In genomic region chr10:21269920-21270319, GRCm38 (mm10) we compare ENCODE assay signal across 21 mouse cellular contexts.
"Had no signal": no experiment of that assay in that cellular context is flagged by ENCODE, and none has a peak within 500 bp of the region (broad histone marks: within the 10 kb centered on the region; RNA-seq: fewer than 3 reads in every experiment).

No protein-coding gene starts in this region.

- H3K27me3 ChIP-seq: midbrain, embryonic 12.5 days; neural tube, embryonic 13.5 days; neural tube, embryonic 15.5 days; stomach, embryonic 15.5 days had no signal

- H3K9ac ChIP-seq: lung, embryonic 14.5 days; midbrain, embryonic 12.5 days; neural tube, embryonic 13.5 days; neural tube, embryonic 15.5 days; stomach, embryonic 15.5 days had no signal

- H3K36me3 ChIP-seq: midbrain, embryonic 10.5 days; midbrain, embryonic 12.5 days; neural tube, embryonic 13.5 days; neural tube, embryonic 15.5 days; stomach, embryonic 15.5 days had no signal

- H3K27ac ChIP-seq: midbrain, embryonic 10.5 days; midbrain, embryonic 12.5 days; neural tube, embryonic 13.5 days; neural tube, embryonic 15.5 days; stomach, embryonic 15.5 days; stomach, postnatal 0 days had no signal

- H3K9me3 ChIP-seq: midbrain, embryonic 10.5 days; midbrain, embryonic 12.5 days; neural tube, embryonic 13.5 days; neural tube, embryonic 15.5 days; stomach, embryonic 15.5 days had no signal

- H3K4me2 ChIP-seq: lung, embryonic 14.5 days; midbrain, embryonic 12.5 days; neural tube, embryonic 13.5 days; neural tube, embryonic 15.5 days; stomach, embryonic 15.5 days had no signal

- ATAC-seq: midbrain, embryonic 16.5 days had no signal

- DNase-seq: lung, adult 18-20 months; lung, embryonic 14.5 days; lung, postnatal 10 days; lung, postnatal 4 days; midbrain, embryonic 14.5 days; retina, postnatal 1 day; right cerebral cortex, adult 18-20 months; right cerebral cortex, postnatal 25 days; right cerebral cortex, postnatal 4 days; spleen, adult 18-20 months; thymus, adult 2 months; thymus, postnatal 25 days; thymus, postnatal 4 days had no signal

- H3K4me1 ChIP-seq: midbrain, embryonic 12.5 days; neural tube, embryonic 13.5 days; neural tube, embryonic 15.5 days; stomach, embryonic 15.5 days had no signal

- H3K4me3 ChIP-seq: midbrain, embryonic 10.5 days; midbrain, embryonic 12.5 days; myocyte; neural tube, embryonic 13.5 days; neural tube, embryonic 15.5 days; stomach, embryonic 15.5 days had no signal
